Mouse (Mus musculus): ENCODE measurements at regions not wholly inside any gene's neighbourhood (a gene's known extent, or its start where the extent isn't known, plus 50 kb on each side); places are given as distances from the start of the nearest gene placed in this dataset.
"Not testable (repeated sequence)": the region's sequence is repeated elsewhere in the genome, so short reads cannot be mapped to it uniquely, and the experiment has no call there.

GRCm38 (mm10) chr2:39420696-39421095 is 194.4 kb upstream of the Ppp6c start:
- no peak for DNase-seq (ENCODE audit: low read depth in 1 of 2, low spot score in 2 of 2)

GRCm38 (mm10) chr2:39400336-39400735 is 174.1 kb upstream of the Ppp6c start:
- DNase-seq (ENCODE audit: low read depth in 1 of 2, low spot score in 2 of 2): no peak

- no peak for DNase-seq (ENCODE audit: low read depth in 1 of 2, low spot score in 2 of 2)
Observed at GRCm38 (mm10) chr2:39399523-39399922, 173.3 kb upstream of the Ppp6c start.

- DNase-seq (ENCODE audit: low read depth in 1 of 2, low spot score in 2 of 2): no peak
Observed at GRCm38 (mm10) chr2:39394643-39395042, 168.4 kb upstream of the Ppp6c start.

- no peak for DNase-seq (ENCODE audit: low read depth in 1 of 2, low spot score in 2 of 2)
Observed at GRCm38 (mm10) chr2:39377264-39377663, 151.0 kb upstream of the Ppp6c start.

- peak; percentile 70 to 81 for DNase-seq (ENCODE audit: low read depth in 1 of 2, low spot score in 2 of 2)
Observed at GRCm38 (mm10) chr2:39373068-39373779, 147.0 kb upstream of the Ppp6c start.

GRCm38 (mm10) chr2:39344207-39344606 is 118.0 kb upstream of the Ppp6c start:
- no peak for DNase-seq (ENCODE audit: low read depth in 1 of 2, low spot score in 2 of 2)

GRCm38 (mm10) chr2:39340406-39340805 is 114.2 kb upstream of the Ppp6c start:
- DNase-seq (ENCODE audit: low read depth in 1 of 2, low spot score in 2 of 2): no peak

GRCm38 (mm10) chr2:39338832-39339649 is 112.8 kb upstream of the Ppp6c start:
- no peak for DNase-seq (ENCODE audit: low read depth in 1 of 2, low spot score in 2 of 2)

- DNase-seq (ENCODE audit: low read depth in 1 of 2, low spot score in 2 of 2): no peak
Observed at GRCm38 (mm10) chr2:39337524-39337923, 111.3 kb upstream of the Ppp6c start.

- no peak for DNase-seq (ENCODE audit: low read depth in 1 of 2, low spot score in 2 of 2)
Observed at GRCm38 (mm10) chr2:39325715-39326493, 99.7 kb upstream of the Ppp6c start.

- not testable (repeated sequence) for DNase-seq (ENCODE audit: low read depth in 1 of 2, low spot score in 2 of 2)
Observed at GRCm38 (mm10) chr2:39325122-39325521, 98.9 kb upstream of the Ppp6c start.

GRCm38 (mm10) chr2:39299798-39300382 is 73.6 kb upstream of the Ppp6c start:
- DNase-seq (ENCODE audit: low read depth in 1 of 2, low spot score in 2 of 2): no peak

GRCm38 (mm10) chr2:39299290-39299689 is 73.0 kb upstream of the Ppp6c start:
- no peak for DNase-seq (ENCODE audit: low read depth in 1 of 2, low spot score in 2 of 2)

GRCm38 (mm10) chr2:39295435-39295834 is 69.2 kb upstream of the Ppp6c start:
- DNase-seq (ENCODE audit: low read depth in 1 of 2, low spot score in 2 of 2): no peak

- DNase-seq (ENCODE audit: low read depth in 1 of 2, low spot score in 2 of 2): no peak
Observed at GRCm38 (mm10) chr2:39278218-39278617, 52.0 kb upstream of the Ppp6c start.

Measured in monocyte, adult 2 months (primary cell).